Mouse (Mus musculus): ENCODE data around the gene Gdf1. TPM values are rescaled to one million over a fixed set of nuclear protein-coding genes. Genes with fewer than 3 reads are reported as not detected.

Gene Gdf1
- polyA plus RNA-seq, 1 experiment: not detected

DNA sequence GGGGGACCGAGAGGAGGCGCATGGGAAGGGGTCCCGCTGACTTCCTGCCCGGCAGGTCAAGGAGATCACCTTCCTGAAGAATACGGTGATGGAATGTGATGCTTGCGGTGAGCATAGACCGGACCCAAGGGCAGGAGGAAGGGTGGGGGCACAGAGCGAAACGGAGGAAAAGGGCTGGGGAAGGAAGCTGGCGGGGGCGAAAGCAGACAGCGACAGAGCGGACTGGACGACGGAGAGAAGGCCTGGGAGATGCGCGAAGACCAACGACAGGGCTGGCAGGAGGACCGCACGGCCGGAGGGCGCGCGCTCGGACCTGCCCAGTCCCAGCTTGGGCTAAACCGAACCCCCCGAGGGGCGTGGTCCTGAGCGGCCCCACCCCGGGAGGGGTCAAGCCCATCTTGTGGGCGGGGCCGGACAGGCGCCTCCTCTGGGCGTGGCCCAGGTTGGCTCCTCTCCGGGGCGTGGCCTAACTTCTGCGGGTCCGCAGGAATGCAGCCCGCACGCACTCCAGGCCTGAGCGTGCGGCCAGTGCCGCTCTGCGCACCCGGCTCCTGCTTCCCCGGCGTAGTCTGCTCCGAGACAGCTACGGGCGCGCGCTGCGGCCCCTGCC, 44.8 kb downstream of the Gdf1 start:
- 0 out of 2 replicates have a peak, but pooled peaks cover 2% of the 10 kb centered on the region for H3K4me1 ChIP-seq (ENCODE audit: control insufficient read depth, insufficient read depth, low read length)
- H3K27ac ChIP-seq (ENCODE audit: insufficient read depth, low read length): no peak overlapping the region

DNA sequence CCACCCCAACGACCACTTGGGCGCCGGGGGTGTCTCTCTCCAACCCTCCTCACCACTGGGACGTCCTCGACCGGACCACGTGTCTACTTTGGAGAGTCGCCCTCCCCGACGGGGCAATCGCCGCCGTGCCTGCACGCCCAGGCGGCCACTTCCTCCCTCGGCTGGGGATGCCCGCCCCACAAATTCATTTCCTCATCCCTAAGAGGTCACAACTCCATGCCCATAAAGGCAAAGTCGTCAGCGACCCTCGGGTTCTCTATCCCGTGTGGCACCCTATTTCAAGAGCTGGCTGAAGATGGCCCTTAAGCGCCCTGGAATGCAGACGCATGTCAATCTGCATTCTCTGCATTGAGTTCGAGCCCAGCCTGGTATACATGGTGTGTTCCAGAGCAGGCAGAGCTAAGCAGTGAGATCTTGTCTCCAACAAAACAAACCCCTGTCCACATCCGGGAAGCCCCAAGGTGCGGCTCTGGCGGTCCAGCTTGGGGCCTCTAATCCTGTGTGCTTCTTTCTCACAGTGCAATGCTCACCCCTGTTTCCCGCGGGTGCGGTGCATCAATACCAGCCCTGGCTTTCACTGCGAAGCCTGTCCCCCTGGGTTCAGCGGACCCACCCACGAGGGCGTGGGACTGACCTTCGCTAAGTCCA, 45.7 kb downstream of the Gdf1 start:
- Histone ChIP-seq H3K4me3 (ENCODE audit: insufficient read depth, low read length) (no peak overlapping the region), H3K27ac (ENCODE audit: insufficient read depth, low read length) (no peak overlapping the region), H3K4me1 (ENCODE audit: control insufficient read depth, insufficient read depth, low read length) (0 out of 2 replicates have a peak, but pooled peaks cover 2% of the 10 kb centered on the region)
- TF ChIP-seq CTCF (IDR thresholded peaks at IDR 0.05; ENCODE audit: borderline replicate concordance, insufficient read depth, low read length) (no peak), POLR2A (IDR thresholded peaks at IDR 0.05; ENCODE audit: low read depth, low read length) (no peak)

More for the DNA sequence above, 44.8 kb downstream of the Gdf1 start:
- no peak for TF ChIP-seq CTCF (IDR thresholded peaks at IDR 0.05; ENCODE audit: borderline replicate concordance, insufficient read depth, low read length)
- TF ChIP-seq POLR2A (IDR thresholded peaks at IDR 0.05; ENCODE audit: low read depth, low read length): peak; percentile 66
- H3K4me3 ChIP-seq (ENCODE audit: insufficient read depth, low read length): no peak overlapping the region

GRCm38 (mm10) chr8:70376275-70376741, 46.7 kb downstream of the Gdf1 start:
- 0 out of 2 replicates have a peak, but pooled peaks cover 2% of the 10 kb centered on the region for H3K4me1 ChIP-seq (ENCODE audit: control insufficient read depth, insufficient read depth, low read length)
- no peak overlapping the region for H3K27ac ChIP-seq (ENCODE audit: insufficient read depth, low read length)
- H3K4me3 ChIP-seq (ENCODE audit: insufficient read depth, low read length): no peak overlapping the region

DNA sequence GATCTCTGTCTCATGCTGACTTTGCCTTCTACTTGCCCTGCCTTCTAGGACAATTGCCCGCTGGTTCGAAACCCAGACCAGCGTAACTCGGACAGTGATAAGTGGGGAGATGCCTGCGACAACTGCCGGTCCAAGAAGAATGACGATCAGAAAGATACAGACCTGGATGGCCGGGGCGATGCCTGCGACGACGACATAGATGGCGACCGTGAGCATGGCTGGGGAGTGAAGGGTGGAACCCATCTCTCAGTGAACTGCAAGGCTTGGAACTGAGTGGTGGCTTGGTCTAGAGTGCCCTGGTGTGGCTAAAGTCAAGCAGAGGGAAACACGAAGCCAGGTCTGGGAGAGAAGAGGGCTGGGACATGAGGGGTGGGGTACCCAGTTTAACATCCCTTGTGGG, 47.4 kb downstream of the Gdf1 start:
- H3K27ac ChIP-seq (ENCODE audit: insufficient read depth, low read length): no peak overlapping the region
- no peak overlapping the region for H3K4me3 ChIP-seq (ENCODE audit: insufficient read depth, low read length)
- TF ChIP-seq CTCF (IDR thresholded peaks at IDR 0.05; ENCODE audit: borderline replicate concordance, insufficient read depth, low read length) (peak; percentile 34; the same call in 1 of the 2 replicates), POLR2A (IDR thresholded peaks at IDR 0.05; ENCODE audit: low read depth, low read length) (no peak)
- 0 out of 2 replicates have a peak, but pooled peaks cover 2% of the 10 kb centered on the region for H3K4me1 ChIP-seq (ENCODE audit: control insufficient read depth, insufficient read depth, low read length)

More at GRCm38 (mm10) chr8:70376275-70376741, 46.7 kb downstream of the Gdf1 start:
- no peak for TF ChIP-seq CTCF (IDR thresholded peaks at IDR 0.05; ENCODE audit: borderline replicate concordance, insufficient read depth, low read length)
- TF ChIP-seq POLR2A (IDR thresholded peaks at IDR 0.05; ENCODE audit: low read depth, low read length): no peak

DNA sequence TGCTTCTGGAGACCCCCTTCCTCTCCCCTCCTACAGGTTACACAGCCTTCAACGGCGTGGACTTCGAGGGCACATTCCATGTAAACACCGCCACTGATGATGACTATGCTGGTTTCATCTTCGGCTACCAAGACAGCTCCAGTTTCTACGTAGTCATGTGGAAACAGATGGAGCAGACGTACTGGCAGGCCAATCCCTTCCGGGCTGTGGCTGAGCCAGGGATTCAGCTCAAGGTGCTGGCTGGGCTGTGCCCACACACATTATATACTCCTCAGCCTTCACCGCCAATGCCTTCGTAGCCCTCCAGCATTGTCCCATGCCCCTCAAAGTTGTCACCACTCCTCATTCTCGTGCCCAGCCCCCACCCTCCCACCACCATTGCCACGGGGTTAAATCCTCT, 50.5 kb downstream of the Gdf1 start:
- no peak for TF ChIP-seq POLR2A (IDR thresholded peaks at IDR 0.05; ENCODE audit: low read depth, low read length)
- no peak for TF ChIP-seq CTCF (IDR thresholded peaks at IDR 0.05; ENCODE audit: borderline replicate concordance, insufficient read depth, low read length)
- no peak overlapping the region for H3K4me3 ChIP-seq (ENCODE audit: insufficient read depth, low read length)
- H3K27ac ChIP-seq (ENCODE audit: insufficient read depth, low read length): no peak overlapping the region

More for the DNA sequence above, 50.5 kb downstream of the Gdf1 start:
- H3K4me1 ChIP-seq (ENCODE audit: control insufficient read depth, insufficient read depth, low read length): no peaks in the 10 kb centered on the region

Other genes with a start within 250 kb of the Gdf1 start
- 0.84 and 1.1 TPM in 2 replicates for gene Hapln4, start 246.4 kb upstream of the Gdf1 start, polyA plus RNA-seq (2011; ENCODE audit: insufficient read length, low read depth, missing spikeins)
- gene Ncan, start 208.9 kb upstream of the Gdf1 start, polyA plus RNA-seq (2011; ENCODE audit: insufficient read length, low read depth, missing spikeins): 0.33 TPM in 1 of 2 replicates, not detected in the other
- gene Nr2c2ap, start 198.5 kb upstream of the Gdf1 start, polyA plus RNA-seq (2011; ENCODE audit: insufficient read length, low read depth, missing spikeins): 13.4 and 14.4 TPM in 2 replicates
- gene Rfxank, start 190.7 kb upstream of the Gdf1 start, polyA plus RNA-seq (2011; ENCODE audit: insufficient read length, low read depth, missing spikeins): 7.4 and 10.1 TPM in 2 replicates
- gene Borcs8, start 190.3 kb upstream of the Gdf1 start, polyA plus RNA-seq (2011; ENCODE audit: insufficient read length, low read depth, missing spikeins): 59.2 and 65.3 TPM in 2 replicates
- gene Mef2b, start 190.1 kb upstream of the Gdf1 start, polyA plus RNA-seq (2011; ENCODE audit: insufficient read length, low read depth, missing spikeins): not detected in 2 replicates
- 66.2 and 84.2 TPM in 2 replicates for gene Tmem161a, start 157.5 kb upstream of the Gdf1 start, polyA plus RNA-seq (2011; ENCODE audit: insufficient read length, low read depth, missing spikeins)
- gene Slc25a42, start 117.5 kb upstream of the Gdf1 start, polyA plus RNA-seq (2011; ENCODE audit: insufficient read length, low read depth, missing spikeins): 5.3 and 6.6 TPM in 2 replicates
- 26.4 and 28.9 TPM in 2 replicates for gene Sugp2, start 95.6 kb upstream of the Gdf1 start, polyA plus RNA-seq (2011; ENCODE audit: insufficient read length, low read depth, missing spikeins)
- gene Armc6, start 95.4 kb upstream of the Gdf1 start, polyA plus RNA-seq (2011; ENCODE audit: insufficient read length, low read depth, missing spikeins): 11.0 and 14.9 TPM in 2 replicates
- gene Homer3, start 47.0 kb upstream of the Gdf1 start, polyA plus RNA-seq (2011; ENCODE audit: insufficient read length, low read depth, missing spikeins): 42.2 and 54.0 TPM in 2 replicates
- gene Ddx49, start 27.3 kb upstream of the Gdf1 start, polyA plus RNA-seq (2011; ENCODE audit: insufficient read length, low read depth, missing spikeins): 24.8 and 31.6 TPM in 2 replicates
- gene Cope, start 27.3 kb upstream of the Gdf1 start, polyA plus RNA-seq (2011; ENCODE audit: insufficient read length, low read depth, missing spikeins): 129 and 132 TPM in 2 replicates
- 2.6 and 3.2 TPM in 2 replicates for gene Cers1, start 14.0 kb upstream of the Gdf1 start, polyA plus RNA-seq (2011; ENCODE audit: insufficient read length, low read depth, missing spikeins)
- 25.6 and 25.8 TPM in 2 replicates for gene Upf1, start 23.5 kb downstream of the Gdf1 start, polyA plus RNA-seq (2011; ENCODE audit: insufficient read length, low read depth, missing spikeins)
- 1.6 and 1.9 TPM in 2 replicates for gene Comp, start 43.7 kb downstream of the Gdf1 start, polyA plus RNA-seq (2011; ENCODE audit: insufficient read length, low read depth, missing spikeins)
- 13.7 and 15.6 TPM in 2 replicates for gene Crtc1, start 109.8 kb downstream of the Gdf1 start, polyA plus RNA-seq (2011; ENCODE audit: insufficient read length, low read depth, missing spikeins)
- 21.4 and 31.7 TPM in 2 replicates for gene Klhl26, start 147.2 kb downstream of the Gdf1 start, polyA plus RNA-seq (2011; ENCODE audit: insufficient read length, low read depth, missing spikeins)
- gene Tmem59l, start 157.5 kb downstream of the Gdf1 start, polyA plus RNA-seq (2011; ENCODE audit: insufficient read length, low read depth, missing spikeins): 0.58 and 1.5 TPM in 2 replicates
- 215 and 351 TPM in 2 replicates for gene Crlf1, start 163.3 kb downstream of the Gdf1 start, polyA plus RNA-seq (2011; ENCODE audit: insufficient read length, low read depth, missing spikeins)
- gene Rex1bd, start 176.9 kb downstream of the Gdf1 start, polyA plus RNA-seq (2011; ENCODE audit: insufficient read length, low read depth, missing spikeins): 29.9 and 46.6 TPM in 2 replicates
- gene Uba52, start 181.0 kb downstream of the Gdf1 start, polyA plus RNA-seq (2011; ENCODE audit: insufficient read length, low read depth, missing spikeins): 547 and 589 TPM in 2 replicates
- 105 and 110 TPM in 2 replicates for gene Fkbp8, start 197.9 kb downstream of the Gdf1 start, polyA plus RNA-seq (2011; ENCODE audit: insufficient read length, low read depth, missing spikeins)
- gene Kxd1, start 198.1 kb downstream of the Gdf1 start, polyA plus RNA-seq (2011; ENCODE audit: insufficient read length, low read depth, missing spikeins): 35.5 and 37.0 TPM in 2 replicates
- 16.1 and 20.4 TPM in 2 replicates for gene Ell, start 209.6 kb downstream of the Gdf1 start, polyA plus RNA-seq (2011; ENCODE audit: insufficient read length, low read depth, missing spikeins)